Mouse (Mus musculus) lung, adult 2 months (tissue): ENCODE measurements around the gene Mlst8. TPM values are rescaled to one million over a fixed set of nuclear protein-coding genes. Genes with fewer than 3 reads are reported as not detected.
A peak's percentile ranks its signal among the peaks of the same experiment; 100 is the strongest.

Experiments
- DNase-seq: peaks from one replicate; pipeline ENCODE4 v3.0.0; 2022
- H3K4me1 ChIP-seq: fragments of 200-500 bp; 2 replicates; pipeline ENCODE4 v1.6.1; 2011; ENCODE audit warnings: low read length; ENCODE audit not compliant: control insufficient read depth, insufficient read depth
- H3K4me3 ChIP-seq: fragments of 200-500 bp; replicated peaks from 2 replicates; pipeline ENCODE3; 2011; ENCODE audit warnings: low read depth, mild to moderate bottlenecking, control low read depth, low read length; ENCODE audit errors: extremely low read depth
- CTCF ChIP-seq: fragments of 200-500 bp; IDR thresholded peaks from 2 replicates; pipeline ENCODE4 v1.5.1; 2011; ENCODE audit warnings: mild to moderate bottlenecking, low read length, control low read depth; ENCODE audit not compliant: insufficient read depth
- POLR2A ChIP-seq: fragments of 200-500 bp; IDR thresholded peaks from 2 replicates; pipeline ENCODE4 v1.6.1; 2011; ENCODE audit warnings: low read depth, mild to moderate bottlenecking, control low read depth, low read length, borderline replicate concordance; ENCODE audit errors: extremely low read depth
- WGBS: fragments of 180-500 bp; shearing (Covaris S2); methylation state at CpG from one replicate; pipeline ENCODE4 v1.1.7; 2018; 5-methylcytosine and 5-hydroxymethylcytosine counted together
- polyA plus RNA-seq: library from polyadenylated mRNA; depleted of rRNA; stranded (reverse); fragments of >200 nt; gene quantifications from 2 replicates; pipeline ENCODE4 v1.2.3, GENCODE M21; 2012; rRNA removed

The Mlst8 gene
- polyA plus RNA-seq = 27.5 and 43.2 TPM in 2 replicates

GRCm38 (mm10) chr17:24478663-24479380 is at the start of gene Mlst8:
Gene Mlst8, minus strand, starts transcription at chr17:24479078.
- peak; percentile 81 for TF ChIP-seq CTCF
- peak; percentile 84; the same call in 1 of the 2 replicates for TF ChIP-seq POLR2A
- Histone ChIP-seq H3K4me1 (peaks cover 3% of the 10 kb centered on the region; the same call in 1 of the 2 replicates), H3K4me3 (peak within 1 kb of the TSS; percentile 98)
- DNase-seq = peak; percentile 97
- WGBS = under 1% methylated on average over 48 of the region's 48 CpGs

GRCm38 (mm10) chr17:24528560-24528918 is 49.7 kb upstream of the Mlst8 start:
- Histone ChIP-seq H3K4me1 (peaks cover 13% of the 10 kb centered on the region), H3K4me3 (peak overlapping the region; percentile 60)
- no peak for TF ChIP-seq CTCF
- no peak for TF ChIP-seq POLR2A
- DNase-seq = no peak
- WGBS = 2% methylated on average over 8 of the region's 8 CpGs

- Histone ChIP-seq H3K4me1 (peaks cover 10% of the 10 kb centered on the region), H3K4me3 (peak within 1 kb of the TSS; percentile 88)
- TF ChIP-seq POLR2A (peak; percentile 94), CTCF (no peak)
- under 1% methylated on average over 40 of the region's 40 CpGs for WGBS
- DNase-seq = peak; percentile 88
Measured at GRCm38 (mm10) chr17:24527723-24528559, 49.1 kb upstream of the Mlst8 start, which contains the start of gene Traf7. Gene Traf7, minus strand, starts transcription at chr17:24527938.

- H3K4me1 ChIP-seq = peaks cover 10% of the 10 kb centered on the region
- peak overlapping the region; percentile 88 for H3K4me3 ChIP-seq
- no peak for DNase-seq
- no peak for TF ChIP-seq CTCF
- no peak for TF ChIP-seq POLR2A
- WGBS = under 1% methylated on average over 19 of the region's 19 CpGs
Measured at GRCm38 (mm10) chr17:24527315-24527714, 48.4 kb upstream of the Mlst8 start.

GRCm38 (mm10) chr17:24524734-24525133 is 45.9 kb upstream of the Mlst8 start:
- Histone ChIP-seq H3K4me3 (no peak overlapping the region), H3K4me1 (peaks cover 10% of the 10 kb centered on the region)
- WGBS = 27% methylated on average over 2 of the region's 2 CpGs
- no peak for DNase-seq
- no peak for TF ChIP-seq POLR2A
- TF ChIP-seq CTCF = no peak

GRCm38 (mm10) chr17:24520450-24520849 is 41.6 kb upstream of the Mlst8 start:
- 83% methylated on average over 4 of the region's 4 CpGs for WGBS
- Histone ChIP-seq H3K4me1 (no peaks in the 10 kb centered on the region), H3K4me3 (no peak overlapping the region)
- TF ChIP-seq POLR2A (no peak), CTCF (no peak)
- no peak for DNase-seq

- Histone ChIP-seq H3K4me1 (peaks cover 8% of the 10 kb centered on the region), H3K4me3 (peak overlapping the region; percentile 69)
- DNase-seq = peak; percentile 23
- 57% methylated on average over 24 of the region's 24 CpGs for WGBS
- TF ChIP-seq CTCF (no peak), POLR2A (peak; percentile 67; the same call in 1 of the 2 replicates)
Measured at GRCm38 (mm10) chr17:24514270-24515257, 35.7 kb upstream of the Mlst8 start.

- 36% methylated on average over 5 of the region's 5 CpGs for WGBS
- Histone ChIP-seq H3K4me1 (peaks cover 8% of the 10 kb centered on the region), H3K4me3 (peak overlapping the region; percentile 69)
- TF ChIP-seq CTCF = peak; percentile 78
- TF ChIP-seq POLR2A = no peak
- peak; percentile 57 for DNase-seq
Measured at GRCm38 (mm10) chr17:24513609-24514008, 34.7 kb upstream of the Mlst8 start.

- TF ChIP-seq POLR2A (no peak), CTCF (no peak)
- no peak for DNase-seq
- no peaks in the 10 kb centered on the region; the same call in 1 of the 2 replicates for H3K4me1 ChIP-seq
- H3K4me3 ChIP-seq = no peak overlapping the region
- WGBS = 75% methylated on average over 12 of the region's 12 CpGs
Measured at GRCm38 (mm10) chr17:24507806-24508460, 29.1 kb upstream of the Mlst8 start.
